Mouse (Mus musculus) midbrain, embryonic 15.5 days (tissue): ENCODE results near the gene Gm49510. TPM values are rescaled to one million over a fixed set of nuclear protein-coding genes. Genes with fewer than 3 reads are reported as not detected.
A peak's percentile ranks its signal among the peaks of the same experiment; 100 is the strongest.

Source experiments
- ATAC-seq: fragments of 200-750 bp; cut with Nextera tagmentation; replicated peaks from 2 replicates; pipeline ENCODE4 v1.8.0; 2017; ENCODE audit warnings: moderate TSS enrichment
- H3K27ac ChIP-seq: fragments of 300-500 bp; sonication (generic); 2 replicates; pipeline ENCODE4 v1.5.1; 2015; ENCODE audit warnings: mild to moderate bottlenecking, inconsistent platforms
- H3K27me3 ChIP-seq: fragments of 300-500 bp; sonication (generic); replicated peaks from 2 replicates; pipeline ENCODE4 v1.6.1; 2015; ENCODE audit warnings: inconsistent platforms
- H3K36me3 ChIP-seq: fragments of 300-500 bp; sonication (generic); replicated peaks from 2 replicates; pipeline ENCODE4 v1.6.1; 2015; ENCODE audit warnings: inconsistent platforms
- H3K4me1 ChIP-seq: fragments of 300-500 bp; sonication (generic); 2 replicates; pipeline ENCODE4 v1.6.1; 2015; ENCODE audit warnings: inconsistent platforms
- H3K4me2 ChIP-seq: fragments of 300-500 bp; sonication (generic); 2 replicates; pipeline ENCODE4 v1.6.1; 2015; ENCODE audit warnings: inconsistent platforms, mild to moderate bottlenecking, moderate library complexity
- H3K4me3 ChIP-seq: fragments of 300-500 bp; sonication (generic); 2 replicates; pipeline ENCODE4 v1.5.1; 2015; ENCODE audit warnings: mild to moderate bottlenecking, inconsistent platforms
- H3K9ac ChIP-seq: fragments of 300-500 bp; sonication (generic); 2 replicates; pipeline ENCODE4 v1.6.1; 2015; ENCODE audit warnings: mild to moderate bottlenecking, inconsistent platforms
- H3K9me3 ChIP-seq: fragments of 300-500 bp; sonication (generic); 2 replicates; pipeline ENCODE4 v1.6.1; 2016; ENCODE audit warnings: inconsistent platforms
- WGBS: fragments of 180-500 bp; shearing (Covaris S2); methylation state at CpG from one replicate; pipeline ENCODE4 v1.1.7; 2015; ENCODE audit warnings: mixed read lengths; 5-methylcytosine and 5-hydroxymethylcytosine counted together
- polyA plus RNA-seq: library from polyadenylated mRNA; unstranded; fragments of >200 nt; fragmentation: Nextera tagmentation; extraction: Ambion mirVana; gene quantifications from 2 replicates; pipeline ENCODE4 v1.2.1, GENCODE M21; 2015

Gene Gm49510
- polyA plus RNA-seq, 1 experiment from 2014 or later, result not detected

GRCm38 (mm10) chr15:78923585-78923984, 24.1 kb downstream of the Gm49510 start:
- H3K4me3 ChIP-seq, result no peak overlapping the region
- peaks cover 5% of the 10 kb centered on the region; the same call in 1 of the 2 replicates for H3K36me3 ChIP-seq
- no peak overlapping the region for H3K27ac ChIP-seq
- H3K27me3 ChIP-seq, result peaks cover 4% of the 10 kb centered on the region; the same call in 1 of the 2 replicates
- WGBS, result 76% methylated on average over 6 of the region's 6 CpGs
- no peaks in the 10 kb centered on the region for H3K9me3 ChIP-seq
- peaks cover 18% of the 10 kb centered on the region for H3K4me1 ChIP-seq
- H3K4me2 ChIP-seq, result no peak overlapping the region
- ATAC-seq, result no peak
- H3K9ac ChIP-seq, result no peak overlapping the region

- no peak for ATAC-seq
Observed at GRCm38 (mm10) chr15:78925129-78925528, 25.7 kb downstream of the Gm49510 start.

GRCm38 (mm10) chr15:78926021-78926919, 26.8 kb downstream of the Gm49510 start, which contains the start of gene Lgals1:
Gene Lgals1, plus strand, starts transcription at chr15:78926725.
- H3K27me3 ChIP-seq, result peaks cover 4% of the 10 kb centered on the region; the same call in 1 of the 2 replicates
- H3K36me3 ChIP-seq, result no peaks in the 10 kb centered on the region
- no peak within 1 kb of the TSS for H3K9ac ChIP-seq
- WGBS, result 9% methylated on average over 20 of the region's 20 CpGs
- H3K9me3 ChIP-seq, result no peaks in the 10 kb centered on the region
- peak; percentile 54; the same call in 1 of the 2 replicates for ATAC-seq
- H3K4me2 ChIP-seq, result peak within 1 kb of the TSS; percentile 44
- 0 out of 2 replicates have a peak within 1 kb of the TSS, but pooled peaks have one; percentile 22 for H3K27ac ChIP-seq
- peaks cover 18% of the 10 kb centered on the region for H3K4me1 ChIP-seq
- no peak within 1 kb of the TSS for H3K4me3 ChIP-seq

More at GRCm38 (mm10) chr15:78925129-78925528, 25.7 kb downstream of the Gm49510 start:
- Histone ChIP-seq H3K4me2 (no peak overlapping the region), H3K27ac (no peak overlapping the region), H3K36me3 (no peaks in the 10 kb centered on the region), H3K4me3 (no peak overlapping the region), H3K27me3 (peaks cover 4% of the 10 kb centered on the region; the same call in 1 of the 2 replicates), H3K4me1 (peaks cover 18% of the 10 kb centered on the region), H3K9me3 (no peaks in the 10 kb centered on the region), H3K9ac (no peak overlapping the region)
- WGBS, result 43% methylated on average over 8 of the region's 8 CpGs

GRCm38 (mm10) chr15:78927021-78927787, 27.7 kb downstream of the Gm49510 start:
- H3K36me3 ChIP-seq, result no peaks in the 10 kb centered on the region
- peaks cover 18% of the 10 kb centered on the region for H3K4me1 ChIP-seq
- H3K27me3 ChIP-seq, result peaks cover 4% of the 10 kb centered on the region; the same call in 1 of the 2 replicates
- H3K4me2 ChIP-seq, result peak overlapping the region; percentile 44
- ATAC-seq, result no peak
- H3K9me3 ChIP-seq, result no peaks in the 10 kb centered on the region
- no peak overlapping the region for H3K27ac ChIP-seq
- no peak overlapping the region for H3K9ac ChIP-seq
- WGBS, result 19% methylated on average over 15 of the region's 15 CpGs
- H3K4me3 ChIP-seq, result no peak overlapping the region

GRCm38 (mm10) chr15:78927788-78928457, 28.5 kb downstream of the Gm49510 start:
- no peak overlapping the region for H3K27ac ChIP-seq
- ATAC-seq, result no peak

GRCm38 (mm10) chr15:78928539-78928938, 29.1 kb downstream of the Gm49510 start:
- H3K4me3 ChIP-seq, result no peak overlapping the region

More at GRCm38 (mm10) chr15:78927788-78928457, 28.5 kb downstream of the Gm49510 start:
- H3K4me3 ChIP-seq, result peak overlapping the region; percentile 15
- peak overlapping the region; percentile 44 for H3K4me2 ChIP-seq
- H3K9me3 ChIP-seq, result no peaks in the 10 kb centered on the region
- no peaks in the 10 kb centered on the region for H3K36me3 ChIP-seq
- no peak overlapping the region for H3K9ac ChIP-seq
- WGBS, result under 1% methylated on average over 33 of the region's 35 CpGs
- H3K27me3 ChIP-seq, result peaks cover 4% of the 10 kb centered on the region; the same call in 1 of the 2 replicates
- H3K4me1 ChIP-seq, result peaks cover 18% of the 10 kb centered on the region

GRCm38 (mm10) chr15:78930192-78930706, 30.8 kb downstream of the Gm49510 start:
- Histone ChIP-seq H3K27me3 (peaks cover 4% of the 10 kb centered on the region; the same call in 1 of the 2 replicates), H3K9me3 (no peaks in the 10 kb centered on the region), H3K4me3 (no peak overlapping the region), H3K9ac (no peak overlapping the region), H3K4me2 (no peak overlapping the region), H3K27ac (no peak overlapping the region), H3K4me1 (peaks cover 23% of the 10 kb centered on the region), H3K36me3 (no peaks in the 10 kb centered on the region)
- 94% methylated on average over 6 of the region's 6 CpGs for WGBS
- no peak for ATAC-seq

More at GRCm38 (mm10) chr15:78928539-78928938, 29.1 kb downstream of the Gm49510 start:
- Histone ChIP-seq H3K27me3 (peaks cover 4% of the 10 kb centered on the region; the same call in 1 of the 2 replicates), H3K27ac (no peak overlapping the region), H3K4me2 (peak overlapping the region; percentile 44; the same call in 1 of the 2 replicates), H3K4me1 (peaks cover 18% of the 10 kb centered on the region), H3K9ac (no peak overlapping the region), H3K9me3 (no peaks in the 10 kb centered on the region), H3K36me3 (no peaks in the 10 kb centered on the region)
- no peak for ATAC-seq
- WGBS, result 46% methylated on average over 8 of the region's 8 CpGs

GRCm38 (mm10) chr15:78930801-78931426, 31.4 kb downstream of the Gm49510 start:
- H3K36me3 ChIP-seq, result no peaks in the 10 kb centered on the region
- no peak for ATAC-seq
- no peaks in the 10 kb centered on the region for H3K9me3 ChIP-seq
- no peak overlapping the region for H3K4me2 ChIP-seq
- no peak overlapping the region for H3K4me3 ChIP-seq
- 89% methylated on average over 7 of the region's 7 CpGs for WGBS
- no peak overlapping the region for H3K9ac ChIP-seq
- peaks cover 4% of the 10 kb centered on the region; the same call in 1 of the 2 replicates for H3K27me3 ChIP-seq
- H3K4me1 ChIP-seq, result peaks cover 26% of the 10 kb centered on the region
- H3K27ac ChIP-seq, result no peak overlapping the region

GRCm38 (mm10) chr15:78931577-78931976, 32.1 kb downstream of the Gm49510 start:
- Histone ChIP-seq H3K4me1 (peaks cover 25% of the 10 kb centered on the region), H3K9me3 (no peaks in the 10 kb centered on the region), H3K9ac (no peak overlapping the region), H3K27ac (no peak overlapping the region), H3K4me3 (no peak overlapping the region), H3K36me3 (no peaks in the 10 kb centered on the region), H3K27me3 (no peaks in the 10 kb centered on the region; the same call in 1 of the 2 replicates), H3K4me2 (no peak overlapping the region)
- WGBS, result 26% methylated on average over 3 of the region's 3 CpGs
- ATAC-seq, result no peak

- ATAC-seq, result peak; percentile 89
- Histone ChIP-seq H3K9me3 (no peaks in the 10 kb centered on the region), H3K27ac (peak within 1 kb of the TSS; percentile 88), H3K4me1 (peaks cover 17% of the 10 kb centered on the region), H3K4me2 (peak within 1 kb of the TSS; percentile 65), H3K36me3 (peaks cover 13% of the 10 kb centered on the region; the same call in 1 of the 2 replicates), H3K27me3 (no peaks in the 10 kb centered on the region), H3K9ac (peak within 1 kb of the TSS; percentile 84), H3K4me3 (peak within 1 kb of the TSS; percentile 80)
- 0% methylated on average over 42 of the region's 42 CpGs for WGBS
Observed at GRCm38 (mm10) chr15:78934784-78935320, 35.4 kb downstream of the Gm49510 start, which contains the start of gene Nol12. Gene Nol12, plus strand, starts transcription at chr15:78934933.
